Mouse (Mus musculus): ENCODE data around the gene Rab3gap2.

Rab3gap2 gene

DNA sequence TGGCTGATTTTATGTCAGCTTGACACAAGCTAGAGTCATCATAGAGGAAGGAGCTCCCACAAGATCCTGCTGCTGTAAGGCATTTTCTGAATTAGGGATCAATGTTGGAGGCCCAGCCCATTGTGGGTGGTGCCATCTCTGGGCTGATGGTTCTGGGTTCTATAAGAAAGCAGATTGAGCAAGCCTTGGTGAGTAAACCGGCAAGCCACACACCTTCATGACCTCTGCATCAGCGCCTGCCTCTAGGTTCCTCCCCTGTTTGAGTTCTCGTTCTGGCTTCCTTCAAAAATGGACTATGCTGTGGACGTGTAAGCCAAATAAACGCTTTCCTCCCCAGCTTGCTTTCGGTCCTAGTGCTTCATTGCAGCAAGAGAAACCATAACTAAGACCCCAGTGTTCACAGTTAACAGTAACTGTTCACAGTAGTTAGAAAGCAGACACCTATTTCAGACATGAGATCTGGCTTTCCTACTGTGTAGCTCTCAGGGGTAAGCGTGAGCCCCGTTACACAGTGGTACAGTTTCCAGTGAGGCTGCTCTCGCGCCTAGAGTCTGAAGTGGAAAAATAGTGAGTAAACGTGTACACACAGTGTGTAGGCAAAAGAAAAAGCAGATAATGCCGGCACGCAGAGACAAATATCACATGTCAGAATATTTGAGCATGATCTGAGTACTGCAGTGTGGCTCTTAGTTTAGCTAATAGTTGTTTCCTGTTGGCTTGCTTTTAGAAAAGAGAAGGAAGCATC lies 4.1 kb downstream of the Rab3gap2 start:
- no peak for TF ChIP-seq GATA4 (IDR thresholded peaks at IDR 0.05; ENCODE audit: insufficient replicate concordance, low read length)

DNA sequence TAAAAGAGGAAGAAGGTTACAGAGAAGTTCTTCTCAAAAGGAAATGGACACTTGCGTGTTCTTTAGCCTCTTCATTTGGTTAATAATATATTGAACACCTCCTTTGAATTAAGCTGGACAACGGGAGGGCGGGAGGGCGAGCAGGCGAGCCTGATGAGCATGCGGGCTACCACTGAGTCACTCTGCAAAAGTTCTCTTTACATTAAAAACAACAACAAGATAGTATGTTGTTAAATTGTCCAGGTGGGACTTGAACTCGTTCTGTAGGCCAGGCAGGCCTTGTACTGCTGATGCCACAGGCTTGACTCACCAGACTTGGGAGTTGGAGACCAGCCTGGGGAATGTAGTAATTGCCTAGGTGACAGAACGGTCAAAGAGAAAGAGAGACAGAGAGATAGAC lies 4.8 kb downstream of the Rab3gap2 start:
- no peak for TF ChIP-seq GATA4 (IDR thresholded peaks at IDR 0.05; ENCODE audit: insufficient replicate concordance, low read length)

DNA sequence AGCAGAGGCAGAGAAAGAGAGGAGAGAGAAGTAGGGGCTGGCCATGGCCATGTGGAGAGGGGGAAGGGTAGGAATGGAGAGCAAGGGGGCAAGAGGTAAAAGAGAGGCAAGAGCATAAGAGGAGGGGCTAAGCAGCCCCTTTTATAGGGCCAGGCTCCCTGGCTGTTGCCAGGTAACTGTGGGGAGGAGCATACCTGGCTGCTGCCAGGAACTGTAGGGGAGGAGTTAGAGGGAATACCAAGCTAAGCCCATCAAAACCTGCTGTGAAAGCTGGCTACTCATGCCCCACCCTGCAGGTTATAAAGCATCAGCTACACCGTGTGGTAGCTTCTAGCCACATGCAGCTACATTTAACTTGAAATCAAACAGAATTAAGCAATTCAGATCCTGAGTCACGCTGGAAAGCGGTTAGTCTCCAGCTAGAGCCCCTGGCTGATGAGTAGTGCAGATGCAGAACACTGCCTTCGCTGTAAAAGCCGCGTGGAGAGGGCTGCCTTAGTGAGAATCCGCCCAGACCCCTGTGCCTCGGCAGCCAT lies 5.8 kb downstream of the Rab3gap2 start:
- TF ChIP-seq GATA4 (IDR thresholded peaks at IDR 0.05; ENCODE audit: insufficient replicate concordance, low read length): no peak

DNA sequence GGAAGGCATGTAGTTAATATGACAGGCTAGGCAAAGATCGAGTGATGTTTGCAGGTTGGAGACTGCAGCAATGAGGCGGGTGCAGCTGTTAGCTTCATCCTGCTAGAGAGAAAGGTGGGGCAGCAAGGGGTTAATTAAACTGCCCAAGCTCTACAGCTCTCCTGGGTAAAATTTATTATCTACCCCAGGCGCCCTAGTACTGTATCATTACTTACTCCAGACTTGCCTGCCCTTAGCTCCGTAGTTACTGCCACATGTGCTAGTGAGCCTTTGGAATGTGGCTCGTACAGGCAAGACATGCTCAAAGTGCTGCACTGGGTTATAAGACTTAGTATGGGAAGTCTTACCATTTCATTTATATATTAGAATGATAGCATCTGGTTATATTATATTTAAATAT lies 12.4 kb downstream of the Rab3gap2 start:
- no peak for TF ChIP-seq GATA4 (IDR thresholded peaks at IDR 0.05; ENCODE audit: insufficient replicate concordance, low read length)

DNA sequence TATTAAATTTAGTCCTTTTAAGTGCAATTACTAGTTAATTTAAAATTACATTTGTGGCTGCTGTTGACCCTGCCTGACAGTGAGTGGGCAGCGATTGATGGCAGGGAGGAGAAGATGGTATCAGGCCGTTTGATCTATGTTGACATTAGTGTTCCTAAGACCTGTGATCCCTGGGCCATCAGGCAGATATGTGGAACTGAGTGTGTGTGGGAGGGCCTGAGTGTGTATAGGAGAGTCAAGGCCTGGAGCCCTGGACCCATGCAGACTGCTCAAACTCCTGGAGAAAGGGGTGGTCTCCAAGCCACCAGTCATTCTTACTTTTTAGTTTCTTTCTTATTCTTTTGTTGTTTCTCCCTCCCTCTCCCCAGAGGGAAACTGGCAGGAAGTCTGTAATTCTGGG lies 12.8 kb downstream of the Rab3gap2 start:
- TF ChIP-seq GATA4 (IDR thresholded peaks at IDR 0.05; ENCODE audit: insufficient replicate concordance, low read length): no peak

DNA sequence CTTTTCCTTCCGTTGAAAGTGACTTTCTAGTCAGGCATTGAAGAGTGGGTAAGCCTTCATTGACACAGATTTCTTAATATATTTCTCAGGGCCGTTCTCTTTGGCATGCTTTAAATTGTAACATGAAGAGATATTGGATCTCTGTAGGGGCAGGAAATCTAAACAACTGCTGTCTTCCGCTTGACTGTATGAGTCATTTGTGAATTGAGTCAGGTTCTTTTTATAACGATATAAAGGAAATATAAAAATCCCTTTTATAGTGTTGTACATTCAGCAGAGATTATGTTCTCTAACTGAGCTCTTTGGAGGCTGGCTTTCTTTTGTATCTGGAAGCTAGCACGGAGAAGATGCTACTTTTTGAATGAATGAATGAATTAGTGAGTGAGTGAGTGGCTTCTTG lies 14.0 kb downstream of the Rab3gap2 start:
- no peak for TF ChIP-seq GATA4 (IDR thresholded peaks at IDR 0.05; ENCODE audit: insufficient replicate concordance, low read length)

DNA sequence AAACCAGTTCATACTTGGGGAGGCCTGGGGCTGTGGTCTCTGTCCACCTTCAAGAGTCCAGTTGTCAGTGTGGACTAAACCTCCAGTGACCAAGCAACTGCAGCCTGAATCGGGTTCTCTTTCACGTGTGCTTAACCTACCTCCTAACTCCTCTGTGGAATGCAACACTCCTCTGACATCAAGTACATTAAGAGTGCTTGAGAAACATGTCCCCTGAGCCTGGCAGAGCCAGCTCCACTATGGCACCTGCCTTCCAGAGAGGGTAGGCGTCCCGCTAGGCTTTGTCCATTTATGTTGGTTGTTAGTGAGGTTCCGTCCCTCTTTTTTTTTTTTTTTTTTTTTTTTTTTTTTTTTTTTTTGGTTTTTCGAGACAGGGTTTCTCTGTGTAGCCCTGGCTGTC lies 23.0 kb downstream of the Rab3gap2 start:
- TF ChIP-seq GATA4 (IDR thresholded peaks at IDR 0.05; ENCODE audit: insufficient replicate concordance, low read length): no peak

DNA sequence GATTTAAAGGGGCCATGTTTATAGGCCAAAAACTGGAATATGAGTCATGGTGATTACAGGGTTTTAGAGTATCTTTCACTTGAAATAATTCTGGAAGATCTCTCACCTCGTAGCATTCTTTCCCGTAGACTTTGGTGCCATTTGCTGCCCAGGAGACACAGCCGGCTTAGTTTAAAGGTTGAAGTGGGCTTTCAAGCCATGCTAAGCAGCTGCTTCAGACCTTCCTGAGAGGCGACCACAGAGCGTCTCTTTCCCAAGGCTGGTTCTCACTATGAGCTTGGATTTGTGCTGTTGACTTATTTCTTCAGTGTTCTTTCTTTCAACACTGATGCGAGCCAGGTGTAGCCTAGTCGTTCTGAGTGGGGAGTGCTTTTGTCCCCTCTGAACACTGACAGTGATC lies 23.8 kb downstream of the Rab3gap2 start:
- TF ChIP-seq GATA4 (IDR thresholded peaks at IDR 0.05; ENCODE audit: insufficient replicate concordance, low read length): no peak

DNA sequence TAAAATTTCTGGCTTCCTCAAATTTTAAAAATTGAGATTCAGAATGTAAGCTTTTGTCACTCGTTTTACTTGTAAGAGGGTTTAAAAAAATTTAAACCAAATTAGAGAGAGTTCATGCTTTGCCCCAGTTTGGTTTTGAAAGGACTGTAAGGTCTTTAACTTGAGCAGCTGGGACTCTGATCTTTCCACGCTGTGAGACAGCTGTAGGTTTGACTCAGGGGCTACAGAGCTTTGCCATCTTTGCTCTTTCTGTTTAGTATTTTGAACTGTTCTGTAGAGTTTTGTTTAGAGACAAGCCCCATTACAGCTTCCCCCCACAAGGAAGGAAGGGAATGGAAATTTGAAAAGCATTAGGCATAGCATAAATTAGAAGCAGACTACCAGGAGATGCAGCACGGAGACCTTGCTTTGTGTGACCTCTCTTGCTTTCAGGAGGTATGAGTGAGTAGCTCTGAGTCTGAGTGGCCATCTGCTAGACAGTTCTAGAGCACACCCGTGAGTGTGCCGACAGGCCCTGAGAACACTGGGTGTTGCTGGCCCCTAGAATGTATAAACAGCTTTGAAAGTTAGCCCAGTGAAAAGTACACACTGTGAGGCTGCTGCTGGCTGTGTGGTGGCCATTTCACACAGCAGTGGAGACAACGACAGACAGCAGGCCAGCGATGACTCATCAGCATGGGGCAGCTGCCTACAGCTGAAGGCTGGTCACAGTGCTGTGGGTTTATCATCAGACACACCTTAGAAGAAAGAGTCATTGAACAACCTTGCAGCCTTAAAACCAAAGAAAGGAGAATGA lies 25.7 kb downstream of the Rab3gap2 start:
- TF ChIP-seq GATA4 (IDR thresholded peaks at IDR 0.05; ENCODE audit: insufficient replicate concordance, low read length): no peak

DNA sequence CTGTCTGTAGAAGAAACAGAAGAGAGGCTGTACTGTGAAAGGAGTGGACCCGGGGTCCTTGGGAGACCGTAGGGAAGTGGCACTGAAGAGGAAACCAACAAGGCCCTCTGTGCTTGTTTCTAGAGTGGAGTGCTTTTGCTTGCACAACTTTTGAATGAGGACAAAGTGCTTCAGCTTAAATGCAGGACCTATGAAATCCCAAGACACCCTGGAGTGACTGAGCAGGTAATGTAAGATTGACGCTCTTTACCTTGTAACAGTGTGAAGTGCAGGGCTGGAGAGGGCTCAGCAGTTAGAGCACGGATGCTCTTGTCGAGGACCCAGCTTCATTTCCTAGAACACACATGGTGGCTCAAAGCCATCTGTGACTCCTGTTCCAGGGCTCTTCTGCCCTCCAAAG lies 31.9 kb downstream of the Rab3gap2 start:
- TF ChIP-seq GATA4 (IDR thresholded peaks at IDR 0.05; ENCODE audit: insufficient replicate concordance, low read length): no peak

DNA sequence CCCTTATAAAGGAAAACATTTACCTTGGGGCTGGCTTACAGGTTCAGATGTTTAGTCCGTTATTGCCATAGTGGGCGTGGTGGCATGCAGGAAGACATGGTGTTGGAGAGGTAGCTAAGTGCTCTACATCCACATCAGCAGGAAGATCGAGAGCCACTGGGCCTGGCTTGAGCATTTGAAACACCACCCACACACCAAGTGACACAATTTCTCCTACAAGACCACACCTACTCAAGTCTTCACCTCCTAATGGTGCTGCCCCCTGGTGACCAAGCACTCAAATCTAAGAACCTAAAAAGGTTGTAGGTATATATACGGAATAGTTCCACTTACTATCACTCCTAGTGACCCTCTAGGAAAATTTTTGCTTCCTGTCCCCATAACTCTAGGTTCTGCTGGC lies 32.6 kb downstream of the Rab3gap2 start:
- TF ChIP-seq GATA4 (IDR thresholded peaks at IDR 0.05; ENCODE audit: insufficient replicate concordance, low read length): no peak

DNA sequence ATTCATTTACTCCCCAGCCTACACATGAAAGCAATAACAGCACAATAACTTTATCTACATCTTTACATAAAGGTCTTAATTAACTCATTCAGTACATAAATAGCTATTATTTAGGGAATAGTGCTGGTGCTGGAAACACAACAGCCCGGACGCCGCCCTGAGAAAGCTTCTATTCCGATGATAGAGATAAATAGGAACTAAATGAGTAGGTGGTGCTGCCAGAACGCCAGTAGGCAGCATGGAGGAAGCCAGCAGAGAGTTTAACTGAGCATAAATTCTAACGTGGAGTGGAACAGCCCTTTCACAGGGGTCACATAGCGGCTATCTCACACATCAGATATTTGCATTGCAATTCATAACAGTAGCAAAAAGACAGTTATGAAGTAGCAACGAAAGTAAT lies 39.1 kb downstream of the Rab3gap2 start:
- no peak for TF ChIP-seq GATA4 (IDR thresholded peaks at IDR 0.05; ENCODE audit: insufficient replicate concordance, low read length)

DNA sequence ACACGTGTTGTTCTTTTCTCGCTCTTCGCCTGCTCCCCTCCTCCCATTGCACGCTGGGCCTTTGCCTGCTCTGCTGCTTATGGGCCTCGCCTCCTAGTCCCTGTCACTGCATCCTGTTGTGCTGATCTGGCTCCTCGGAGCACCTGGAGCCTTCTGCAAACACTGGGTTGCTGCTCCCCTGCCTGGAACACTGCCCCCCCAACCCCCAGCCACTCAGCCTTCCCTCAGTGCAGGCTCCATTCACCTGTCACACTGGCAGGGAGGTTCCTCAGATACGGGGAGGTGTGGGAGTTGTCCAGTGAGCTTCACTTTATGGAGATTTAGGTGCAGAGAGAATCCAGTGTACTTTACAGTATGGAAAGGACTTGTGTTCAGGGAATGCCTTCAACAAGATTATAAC lies 41.5 kb downstream of the Rab3gap2 start:
- no peak for TF ChIP-seq GATA4 (IDR thresholded peaks at IDR 0.05; ENCODE audit: insufficient replicate concordance, low read length)

DNA sequence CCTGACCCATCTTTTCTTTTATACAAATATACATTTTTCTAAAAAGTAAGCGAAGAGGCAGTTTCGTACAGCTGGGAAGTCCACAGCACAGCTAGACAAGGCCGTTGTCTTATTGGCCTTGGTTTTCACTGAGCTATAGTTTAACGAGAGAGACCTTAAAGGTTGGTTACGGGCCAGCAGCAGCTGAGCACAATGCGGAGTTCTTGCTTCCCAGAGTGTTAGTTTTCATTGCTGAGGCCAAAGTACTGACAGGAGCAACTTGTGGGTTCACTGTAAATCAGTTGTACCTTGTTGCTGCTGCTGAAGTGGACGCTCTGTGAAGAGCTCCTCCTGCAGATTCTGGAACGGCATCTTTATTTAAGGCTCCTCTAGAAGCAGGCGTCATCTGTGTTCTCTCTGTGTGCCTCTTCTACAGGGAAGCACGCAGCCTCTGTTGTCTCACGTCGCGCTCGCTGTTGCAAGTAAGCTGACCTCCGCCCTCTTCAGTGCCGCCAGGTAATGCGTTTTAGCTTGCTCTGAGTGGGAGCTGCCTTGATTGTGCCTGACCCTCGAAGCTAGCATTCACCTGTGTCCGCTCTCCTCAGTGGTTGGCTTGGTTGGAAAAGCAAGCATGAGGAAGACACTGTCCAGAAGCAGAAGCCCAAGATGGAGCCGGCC lies 43.6 kb downstream of the Rab3gap2 start:
- no peak for TF ChIP-seq GATA4 (IDR thresholded peaks at IDR 0.05; ENCODE audit: insufficient replicate concordance, low read length)

DNA sequence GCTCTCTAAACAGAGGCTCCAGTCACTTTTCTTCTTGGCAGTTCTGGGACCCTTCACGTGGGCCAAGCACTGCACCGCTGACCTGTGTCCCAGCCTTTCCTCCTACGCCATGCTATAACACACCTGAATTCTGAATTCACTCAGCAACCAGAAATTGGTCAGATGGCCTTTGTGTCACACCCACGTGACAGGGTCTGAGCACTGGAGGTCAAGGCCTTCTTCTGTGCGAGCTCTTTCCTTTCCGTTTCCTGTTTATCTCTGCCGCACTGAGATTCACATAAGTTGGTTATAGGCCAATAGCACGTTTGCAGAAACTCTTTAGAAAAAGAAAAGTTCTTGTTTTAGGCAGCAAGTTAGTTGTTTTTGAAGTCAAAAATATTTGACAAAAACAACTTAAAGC lies 44.8 kb downstream of the Rab3gap2 start:
- TF ChIP-seq GATA4 (IDR thresholded peaks at IDR 0.05; ENCODE audit: insufficient replicate concordance, low read length): no peak; the same call in 1 of the 2 replicates

DNA sequence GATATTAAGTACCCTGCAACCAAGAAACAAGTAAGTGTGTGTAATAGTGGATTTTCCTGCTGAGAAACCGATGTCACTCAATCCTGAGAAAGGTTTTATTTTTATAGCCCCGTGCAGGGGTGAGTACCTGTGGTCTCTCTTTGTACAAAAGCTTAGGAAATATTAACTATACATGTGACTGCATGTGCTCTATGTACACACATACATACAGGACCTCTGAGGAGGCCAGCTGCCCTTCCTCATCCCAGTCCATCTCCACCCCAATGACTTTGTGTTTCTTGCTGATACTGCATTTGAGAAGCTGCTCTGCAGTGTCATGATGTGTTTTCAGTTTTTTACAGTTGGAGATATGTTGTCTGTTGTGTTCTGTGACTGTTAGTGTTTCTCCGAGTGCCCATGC lies 48.4 kb downstream of the Rab3gap2 start:
- TF ChIP-seq GATA4 (IDR thresholded peaks at IDR 0.05; ENCODE audit: insufficient replicate concordance, low read length): no peak
